Mouse (Mus musculus) CD4-positive, CD25-positive, alpha-beta regulatory T cell, adult 2 months (primary cell): ENCODE results near the gene Vezt.
A peak's percentile ranks its signal among the peaks of the same experiment; 100 is the strongest.

ENCODE experiments used
- DNase-seq: peaks from one replicate; pipeline ENCODE4 v3.0.0-alpha.2; 2012; ENCODE audit warnings: low read depth, low spot score

Gene Vezt

GRCm38 (mm10) chr10:93913525-93913924, 122.1 kb downstream of the Vezt start:
- no peak for DNase-seq

- DNase-seq = no peak
Observed at GRCm38 (mm10) chr10:93912917-93913316, 122.7 kb downstream of the Vezt start.

GRCm38 (mm10) chr10:93912136-93912855, 123.3 kb downstream of the Vezt start:
- no peak for DNase-seq

GRCm38 (mm10) chr10:93911326-93911725, 124.3 kb downstream of the Vezt start:
- DNase-seq = no peak

- no peak for DNase-seq
Observed at GRCm38 (mm10) chr10:93909811-93910446, 125.7 kb downstream of the Vezt start.

- DNase-seq = no peak
Observed at GRCm38 (mm10) chr10:93909015-93909414, 126.6 kb downstream of the Vezt start.

- no peak for DNase-seq
Observed at GRCm38 (mm10) chr10:93908540-93908939, 127.1 kb downstream of the Vezt start.

GRCm38 (mm10) chr10:93907376-93907775, 128.2 kb downstream of the Vezt start:
- no peak for DNase-seq

GRCm38 (mm10) chr10:93899907-93900306, 135.7 kb downstream of the Vezt start:
- no peak for DNase-seq

GRCm38 (mm10) chr10:93899303-93899702, 136.3 kb downstream of the Vezt start:
- DNase-seq = no peak

GRCm38 (mm10) chr10:93897043-93897646, 138.5 kb downstream of the Vezt start, which contains the start of gene Metap2:
Metap2 (minus strand) TSS chr10:93897093.
- no peak for DNase-seq

GRCm38 (mm10) chr10:93892551-93892950, 143.1 kb downstream of the Vezt start:
- DNase-seq = no peak

GRCm38 (mm10) chr10:93891031-93891430, 144.6 kb downstream of the Vezt start:
- DNase-seq = no peak

- no peak for DNase-seq
Observed at GRCm38 (mm10) chr10:93890565-93890964, 145.1 kb downstream of the Vezt start.

GRCm38 (mm10) chr10:93889976-93890375, 145.6 kb downstream of the Vezt start:
- DNase-seq = peak; percentile 16

GRCm38 (mm10) chr10:93889579-93889950, 146.1 kb downstream of the Vezt start:
- peak; percentile 88 for DNase-seq
